Comparison of ENCODE assay signal across 15 mouse cellular contexts in the genomic region with DNA sequence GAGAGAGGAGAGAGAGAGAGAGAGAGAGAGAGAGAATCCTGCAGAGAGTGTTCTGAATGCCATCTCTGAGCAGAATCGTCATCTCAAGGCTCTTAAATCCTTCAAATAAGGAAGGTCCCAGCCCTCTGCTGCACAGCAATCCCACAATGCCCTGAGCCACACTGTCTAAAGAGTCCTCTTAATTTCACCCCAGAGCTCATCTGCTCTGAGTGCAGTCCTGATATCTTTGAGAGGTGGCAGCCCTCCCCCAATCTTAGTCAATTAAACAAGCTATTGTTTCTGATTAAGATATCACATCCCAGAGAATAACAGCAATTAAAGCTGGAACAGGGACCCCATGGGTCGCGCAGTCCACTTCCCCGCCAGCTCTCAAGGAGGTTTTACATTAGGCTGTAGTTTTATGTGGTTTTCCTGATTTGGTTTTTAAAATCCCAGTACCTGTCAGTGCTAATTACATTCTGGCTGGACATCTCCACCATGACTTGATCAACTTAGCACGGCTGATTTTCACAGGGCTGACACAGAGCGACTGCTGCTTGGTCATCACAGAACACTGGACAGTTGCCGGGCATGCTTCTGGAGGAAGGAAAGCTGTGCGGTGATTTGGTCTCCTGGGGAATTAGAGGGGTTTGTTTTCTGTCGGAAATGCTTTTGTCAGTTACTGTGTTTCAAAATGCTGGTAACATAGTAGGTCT.
DNase-seq lines count a peak whose midpoint lies in the region; ATAC-seq and TF ChIP-seq lines count a peak whose summit lies in the region.
"Had no signal": no experiment of that assay in that cellular context is flagged by ENCODE, and none has a peak within 500 bp of the region (broad histone marks: within the 10 kb centered on the region; RNA-seq: fewer than 3 reads in every experiment).

No protein-coding gene starts in this region.

- intact Hi-C loops in left cerebral cortex, postnatal 14 days (cut with DNase I): no loop called here

- H3K9me3 ChIP-seq in kidney, embryonic 16.5 days (ENCODE audit: low read length): no peaks in the 10 kb centered on the region; the same call in 1 of the 2 replicates
- H3K9me3 ChIP-seq in embryonic facial prominence, embryonic 10.5 days: no peaks in the 10 kb centered on the region
- H3K9me3 ChIP-seq in midbrain, postnatal 0 days (ENCODE audit: low read length): no peaks in the 10 kb centered on the region
- H3K9me3 ChIP-seq: limb, embryonic 15.5 days had no signal

- no peaks in the 10 kb centered on the region for H3K27me3 ChIP-seq in kidney, embryonic 16.5 days (ENCODE audit: insufficient read depth, low read length)
- H3K27me3 ChIP-seq in embryonic facial prominence, embryonic 10.5 days (replicated peaks; ENCODE audit: low read depth, poor library complexity, severe bottlenecking): no peaks in the 10 kb centered on the region
- H3K27me3 ChIP-seq in midbrain, postnatal 0 days (ENCODE audit: insufficient read depth, low read length): no peaks in the 10 kb centered on the region
- H3K27me3 ChIP-seq: limb, embryonic 15.5 days had no signal

- H3K4me2 ChIP-seq in kidney, embryonic 16.5 days (replicated peaks; ENCODE audit: low read depth, low read length): no peak overlapping the region
- H3K4me2 ChIP-seq in midbrain, postnatal 0 days (ENCODE audit: low read depth, low read length, poor library complexity, severe bottlenecking): no peak overlapping the region
- H3K4me2 ChIP-seq: limb, embryonic 15.5 days had no signal

- no peak for ATAC-seq in kidney, embryonic 16.5 days (ENCODE audit: low FRiP score, low TSS enrichment)
- ATAC-seq in midbrain, postnatal 0 days (ENCODE audit: low FRiP score): no peak
- ATAC-seq: inflammation-experienced regulatory T-cells, adult 6 months had no signal

- TF ChIP-seq CTCF in brain, embryonic 14.5 days (IDR thresholded peaks at IDR 0.05; ENCODE audit: borderline replicate concordance, extremely low read depth, insufficient read depth, insufficient read length): no peak
- TF ChIP-seq CTCF in midbrain, postnatal 0 days (IDR thresholded peaks at IDR 0.05): no peak

- H3K4me1 ChIP-seq in kidney, embryonic 16.5 days (ENCODE audit: insufficient read depth, low read length): 0 out of 2 replicates have a peak, but pooled peaks cover 6% of the 10 kb centered on the region
- H3K4me1 ChIP-seq in embryonic facial prominence, embryonic 10.5 days: peaks cover 13% of the 10 kb centered on the region
- H3K4me1 ChIP-seq in midbrain, postnatal 0 days (ENCODE audit: insufficient read depth, low read length): no peaks in the 10 kb centered on the region
- H3K4me1 ChIP-seq: limb, embryonic 15.5 days had no signal

- TF ChIP-seq POLR2A in brain, embryonic 14.5 days (IDR thresholded peaks at IDR 0.05; ENCODE audit: borderline replicate concordance, extremely low read depth, insufficient read depth, insufficient read length, poor library complexity, severe bottlenecking): no peak

- H3K36me3 ChIP-seq in kidney, embryonic 16.5 days (ENCODE audit: insufficient read depth, low read length): no peaks in the 10 kb centered on the region
- no peaks in the 10 kb centered on the region for H3K36me3 ChIP-seq in embryonic facial prominence, embryonic 10.5 days (replicated peaks)
- no peaks in the 10 kb centered on the region for H3K36me3 ChIP-seq in midbrain, postnatal 0 days (ENCODE audit: insufficient read depth, low read length)
- H3K36me3 ChIP-seq: limb, embryonic 15.5 days had no signal

- peak; percentile 10 for DNase-seq in kidney, postnatal 14 days
- peak; percentile 42 for DNase-seq in brain, embryonic 14.5 days (ENCODE audit: low read depth)
- no peak for DNase-seq in embryonic facial prominence, embryonic 10.5 days (ENCODE audit: low spot score)
- peak; percentile 46 for DNase-seq in midbrain, postnatal 0 days (ENCODE audit: low spot score)
- DNase-seq in thymus, adult 18-20 months: no peak
- DNase-seq in left cerebral cortex, postnatal 14 days (ENCODE audit: low spot score in 2 of 2): no peak
- DNase-seq: cerebellum, adult 2 months; gastrocnemius, postnatal 36 days; lung, adult 2 months; right cerebral cortex, adult 18-20 months had no signal

- H3K27ac ChIP-seq in kidney, embryonic 16.5 days (ENCODE audit: low read length): no peak overlapping the region
- peak overlapping the region; percentile 19; the same call in 1 of the 2 replicates for H3K27ac ChIP-seq in embryonic facial prominence, embryonic 10.5 days (replicated peaks)
- H3K27ac ChIP-seq in midbrain, postnatal 0 days (ENCODE audit: low read depth, low read length): no peak overlapping the region
- H3K27ac ChIP-seq: left cerebral cortex, adult 2 months; limb, embryonic 15.5 days had no signal

- no peak overlapping the region for H3K9ac ChIP-seq in kidney, embryonic 16.5 days (replicated peaks; ENCODE audit: low read length)
- H3K9ac ChIP-seq in midbrain, postnatal 0 days (replicated peaks; ENCODE audit: low read length, poor library complexity, severe bottlenecking): no peak overlapping the region
- H3K9ac ChIP-seq: limb, embryonic 15.5 days had no signal

- WGBS in kidney, embryonic 16.5 days: 30% methylated on average over 9 of the region's 9 CpGs
- 40% methylated on average over 9 of the region's 9 CpGs for WGBS in embryonic facial prominence, embryonic 10.5 days
- 21% methylated on average over 9 of the region's 9 CpGs for WGBS in midbrain, postnatal 0 days

- no peak overlapping the region for H3K4me3 ChIP-seq in kidney, embryonic 16.5 days (ENCODE audit: low read length)
- H3K4me3 ChIP-seq in embryonic facial prominence, embryonic 10.5 days: no peak overlapping the region
- no peak overlapping the region for H3K4me3 ChIP-seq in midbrain, postnatal 0 days (ENCODE audit: low read depth, low read length)
- H3K4me3 ChIP-seq: left cerebral cortex, adult 2 months; limb, embryonic 15.5 days; myocyte had no signal

Comparison
In these comparisons a context has a peak if more than half of its experiments do, and no peak if none do; other contexts are left out.
1. DNase-seq: peak in kidney, postnatal 14 days (single experiment), brain, embryonic 14.5 days (single experiment) and midbrain, postnatal 0 days (single experiment); none in embryonic facial prominence, embryonic 10.5 days (single experiment), thymus, adult 18-20 months (0 of 2) and left cerebral cortex, postnatal 14 days (0 of 2).